Mouse (Mus musculus) olfactory bulb, adult 2 months (tissue): ENCODE data around the gene Cep162.

Experiments
- CTCF ChIP-seq: fragments of 200-500 bp; IDR thresholded peaks from 2 replicates; pipeline ENCODE4 v1.5.1; 2012; ENCODE audit warnings: low read depth, mild to moderate bottlenecking, low read length, moderate library complexity; ENCODE audit not compliant: insufficient read depth
- POLR2A ChIP-seq: fragments of 200-500 bp; IDR thresholded peaks from 2 replicates; pipeline ENCODE4 v1.6.1; 2012; ENCODE audit warnings: mild to moderate bottlenecking, low read depth, low read length, moderate library complexity; ENCODE audit not compliant: insufficient read depth

- TF ChIP-seq CTCF (no peak), POLR2A (no peak)
These were observed 52.9 kb downstream of the Cep162 start for GRCm38 (mm10) chr9:87202431-87202830.
